Mouse (Mus musculus) gastrocnemius, postnatal 36 days (tissue): ENCODE data around the gene Jagn1. TPM values are rescaled to one million over a fixed set of nuclear protein-coding genes. Genes with fewer than 3 reads are reported as not detected.

ENCODE experiments used
- microRNA-seq, 2 experiments: library from miRNA; unstranded; fragments of <30 nt; microRNA quantifications; one replicate each; pipeline ENCODE4 v1.2.0; 2021
- total RNA-seq, 2 experiments: library from RNA; stranded (reverse); gene quantifications; 2 replicates each; pipeline ENCODE4 v1.2.3; 2021

The Jagn1 gene
- total RNA-seq, 2 experiments from 2014 or later, result 24.8 to 27.9 TPM

Small RNA genes within 50 kb of the gene (microRNA-seq; reads per million reads assigned to microRNA genes)
- 0 reads per million in 2 experiments for gene Gm24387

Other genes with a start within 250 kb of the Jagn1 start
- under 1 TPM; 0.22 to 0.48 TPM for gene Lhfpl4, start 247.2 kb upstream of the Jagn1 start, total RNA-seq
- 10 to 100 TPM; 13.4 to 15.2 TPM for gene Mtmr14, start 204.7 kb upstream of the Jagn1 start, total RNA-seq
- not detected for gene Cpne9, start 160.3 kb upstream of the Jagn1 start, total RNA-seq
- gene Brpf1, start 135.4 kb upstream of the Jagn1 start, total RNA-seq, result 10 to 100 TPM in 1 of 2 experiments, 1 to 10 TPM in 1; 8.3 to 10.5 TPM
- gene Ogg1, start 115.6 kb upstream of the Jagn1 start, total RNA-seq, result 1 to 10 TPM; 4.1 to 5.1 TPM
- gene Camk1, start 98.6 kb upstream of the Jagn1 start, total RNA-seq, result 10 to 100 TPM; 35.9 to 37.7 TPM
- gene Tada3, start 64.7 kb upstream of the Jagn1 start, total RNA-seq, result 10 to 100 TPM; 11.5 to 13.3 TPM
- gene Arpc4, start 64.5 kb upstream of the Jagn1 start, total RNA-seq, result 10 to 100 TPM; 49.1 to 50.7 TPM
- under 1 TPM; 0.42 to 0.66 TPM for gene Ttll3, start 53.3 kb upstream of the Jagn1 start, total RNA-seq
- gene Rpusd3, start 23.2 kb upstream of the Jagn1 start, total RNA-seq, result 1 to 10 TPM; 8.1 to 8.9 TPM
- 10 to 100 TPM in 1 of 2 experiments, 1 to 10 TPM in 1; 3.7 to 14.3 TPM for gene Cidec, start 6.8 kb upstream of the Jagn1 start, total RNA-seq
- gene Il17re, start 15.9 kb downstream of the Jagn1 start, total RNA-seq, result under 1 TPM; 0.13 to 0.15 TPM
- 1 to 10 TPM; 3.8 to 5.1 TPM for gene Il17rc, start 28.9 kb downstream of the Jagn1 start, total RNA-seq
- 10 to 100 TPM; 39.1 to 49.8 TPM for gene Creld1, start 40.7 kb downstream of the Jagn1 start, total RNA-seq
- not detected for gene Prrt3, start 59.4 kb downstream of the Jagn1 start, total RNA-seq
- 10 to 100 TPM; 52.9 to 55.7 TPM for gene Emc3, start 89.1 kb downstream of the Jagn1 start, total RNA-seq
- gene Fancd2, start 89.1 kb downstream of the Jagn1 start, total RNA-seq, result under 1 TPM; 0.20 to 0.30 TPM
- gene Fancd2os, start 158.1 kb downstream of the Jagn1 start, total RNA-seq, result not detected
- 10 to 100 TPM; 36.3 to 37.5 TPM for gene Brk1, start 162.2 kb downstream of the Jagn1 start, total RNA-seq
- 1 to 10 TPM; 3.5 to 4.5 TPM for gene Vhl, start 181.4 kb downstream of the Jagn1 start, total RNA-seq
- 1 to 10 TPM; 3.1 to 3.9 TPM for gene Irak2, start 195.9 kb downstream of the Jagn1 start, total RNA-seq